Mouse (Mus musculus) C2C12 (cell line): ENCODE data around the gene Fam24b.

Experiments
- CEBPB ChIP-seq: IDR thresholded peaks from one replicate; pipeline ENCODE4 v1.6.1; 2011; ENCODE audit warnings: low read depth, mild to moderate bottlenecking, control low read depth, moderate library complexity
- CTCF ChIP-seq: IDR thresholded peaks from one replicate; pipeline ENCODE4 v1.5.1; 2011; ENCODE audit not compliant: control insufficient read depth, insufficient read depth, insufficient read length
- FOSL1 ChIP-seq: IDR thresholded peaks from one replicate; pipeline ENCODE4 v1.8.0; 2011; ENCODE audit warnings: mild to moderate bottlenecking, low read length; ENCODE audit not compliant: poor library complexity, insufficient read depth, severe bottlenecking
- MAX ChIP-seq: IDR thresholded peaks from one replicate; pipeline ENCODE4 v1.6.1; 2011; ENCODE audit warnings: mild to moderate bottlenecking, control low read depth

GRCm38 (mm10) chr7:131333564-131333963, 4.2 kb upstream of the Fam24b start, which contains the start of gene Fam24a:
- no peak for TF ChIP-seq CTCF
- no peak for TF ChIP-seq CEBPB
- TF ChIP-seq FOSL1, result no peak
- TF ChIP-seq MAX, result no peak
